Mouse (Mus musculus): Measurements from ENCODE around the gene Fstl5. TPM values are rescaled to one million over a fixed set of nuclear protein-coding genes. Genes with fewer than 3 reads are reported as not detected.

Fstl5 gene
- polyA plus RNA-seq, 1 experiment from 2014 or later: 42.7 TPM

GRCm38 (mm10) chr3:76620044-76620443, 546.0 kb downstream of the Fstl5 start:
- H3K27ac ChIP-seq (ENCODE audit: low read length): no peak overlapping the region
- 98% methylated on average over 1 of the region's 1 CpGs for WGBS
- no peak overlapping the region for H3K9ac ChIP-seq (replicated peaks; ENCODE audit: low read depth, low read length)
- H3K4me3 ChIP-seq (replicated peaks; ENCODE audit: low read length): no peak overlapping the region
- H3K4me1 ChIP-seq (replicated peaks; ENCODE audit: control insufficient read depth, insufficient read depth, low read length): no peaks in the 10 kb centered on the region
- H3K4me2 ChIP-seq (ENCODE audit: low read length): no peak overlapping the region
- no peaks in the 10 kb centered on the region for H3K27me3 ChIP-seq (replicated peaks; ENCODE audit: control insufficient read depth, insufficient read depth, low read length)
- ATAC-seq: no peak
- no peaks in the 10 kb centered on the region for H3K36me3 ChIP-seq (ENCODE audit: control insufficient read depth, insufficient read depth)
- H3K9me3 ChIP-seq (ENCODE audit: control insufficient read depth, low read length): no peaks in the 10 kb centered on the region

DNA sequence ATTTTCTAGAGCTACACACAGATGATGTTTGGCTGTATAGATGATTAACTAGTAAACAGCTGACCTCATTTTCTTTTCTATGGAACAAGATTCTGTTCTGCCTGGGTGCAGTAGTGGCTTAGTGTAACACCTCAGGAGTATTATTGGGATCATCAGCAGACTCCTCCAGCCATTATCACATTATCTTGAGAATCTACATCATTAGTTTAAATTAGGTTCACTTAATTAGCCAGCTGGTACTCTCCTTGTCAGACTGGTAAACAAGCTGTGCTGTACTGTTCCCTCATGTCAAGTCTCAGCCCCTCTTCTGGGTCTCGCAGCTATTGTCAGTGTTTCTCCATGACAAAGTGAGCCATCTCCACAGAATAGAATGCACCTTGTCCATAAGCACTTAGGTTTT, 580.2 kb downstream of the Fstl5 start:
- H3K27me3 ChIP-seq (replicated peaks; ENCODE audit: control insufficient read depth, insufficient read depth, low read length): no peaks in the 10 kb centered on the region
- WGBS: 24% methylated on average over 1 of the region's 1 CpGs
- no peaks in the 10 kb centered on the region for H3K9me3 ChIP-seq (ENCODE audit: control insufficient read depth, low read length)
- ATAC-seq: peak; percentile 75
- H3K36me3 ChIP-seq (ENCODE audit: control insufficient read depth, insufficient read depth): no peaks in the 10 kb centered on the region
- H3K27ac ChIP-seq (ENCODE audit: low read length): no peak overlapping the region
- no peak overlapping the region for H3K4me2 ChIP-seq (ENCODE audit: low read length)
- no peak overlapping the region for H3K4me3 ChIP-seq (replicated peaks; ENCODE audit: low read length)
- H3K9ac ChIP-seq (replicated peaks; ENCODE audit: low read depth, low read length): no peak overlapping the region
- no peaks in the 10 kb centered on the region; the same call in 1 of the 2 replicates for H3K4me1 ChIP-seq (replicated peaks; ENCODE audit: control insufficient read depth, insufficient read depth, low read length)

DNA sequence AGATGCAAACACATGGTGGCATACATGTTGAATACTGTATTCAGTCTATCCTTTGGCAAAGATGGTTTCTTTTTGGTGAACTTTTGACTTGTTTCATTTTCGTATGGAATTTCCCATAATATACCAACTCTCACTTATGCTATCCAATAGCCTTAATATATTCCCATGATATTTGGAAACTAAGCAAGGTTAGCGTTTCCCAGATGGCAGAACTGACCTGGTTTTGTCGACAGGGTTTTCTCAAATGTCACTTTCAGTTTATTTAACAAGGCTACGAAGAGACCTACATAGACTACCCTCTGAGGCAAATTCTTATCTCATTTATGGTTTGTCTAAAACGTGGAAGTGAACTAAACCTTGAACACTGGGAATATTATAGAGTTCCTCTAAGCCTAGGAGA, 596.8 kb downstream of the Fstl5 start:
- H3K4me1 ChIP-seq (replicated peaks; ENCODE audit: control insufficient read depth, insufficient read depth, low read length): no peaks in the 10 kb centered on the region
- WGBS: 80% methylated on average over 5 of the region's 5 CpGs
- H3K9me3 ChIP-seq (ENCODE audit: control insufficient read depth, low read length): no peaks in the 10 kb centered on the region
- no peak overlapping the region for H3K4me3 ChIP-seq (replicated peaks; ENCODE audit: low read length)
- ATAC-seq: no peak
- H3K36me3 ChIP-seq (ENCODE audit: control insufficient read depth, insufficient read depth): no peaks in the 10 kb centered on the region
- H3K27ac ChIP-seq (ENCODE audit: low read length): no peak overlapping the region
- no peak overlapping the region for H3K4me2 ChIP-seq (ENCODE audit: low read length)
- no peaks in the 10 kb centered on the region for H3K27me3 ChIP-seq (replicated peaks; ENCODE audit: control insufficient read depth, insufficient read depth, low read length)
- no peak overlapping the region for H3K9ac ChIP-seq (replicated peaks; ENCODE audit: low read depth, low read length)

- no peaks in the 10 kb centered on the region for H3K36me3 ChIP-seq (ENCODE audit: control insufficient read depth, insufficient read depth)
- H3K9me3 ChIP-seq (ENCODE audit: control insufficient read depth, low read length): no peaks in the 10 kb centered on the region
- H3K4me2 ChIP-seq (ENCODE audit: low read length): no peak overlapping the region
- WGBS: 82% methylated on average over 3 of the region's 3 CpGs
- H3K4me3 ChIP-seq (replicated peaks; ENCODE audit: low read length): no peak overlapping the region
- no peak overlapping the region for H3K27ac ChIP-seq (ENCODE audit: low read length)
- H3K4me1 ChIP-seq (replicated peaks; ENCODE audit: control insufficient read depth, insufficient read depth, low read length): no peaks in the 10 kb centered on the region; the same call in 1 of the 2 replicates
- no peak overlapping the region for H3K9ac ChIP-seq (replicated peaks; ENCODE audit: low read depth, low read length)
- ATAC-seq: no peak
- no peaks in the 10 kb centered on the region for H3K27me3 ChIP-seq (replicated peaks; ENCODE audit: control insufficient read depth, insufficient read depth, low read length)
Observed at GRCm38 (mm10) chr3:76676006-76676405, 601.9 kb downstream of the Fstl5 start.

- H3K4me2 ChIP-seq (ENCODE audit: low read length): no peak overlapping the region
- H3K27me3 ChIP-seq (replicated peaks; ENCODE audit: control insufficient read depth, insufficient read depth, low read length): no peaks in the 10 kb centered on the region
- peak; percentile 84 for ATAC-seq
- WGBS: 66% methylated on average over 5 of the region's 5 CpGs
- H3K9me3 ChIP-seq (ENCODE audit: control insufficient read depth, low read length): no peaks in the 10 kb centered on the region
- H3K36me3 ChIP-seq (ENCODE audit: control insufficient read depth, insufficient read depth): no peaks in the 10 kb centered on the region
- no peaks in the 10 kb centered on the region; the same call in 1 of the 2 replicates for H3K4me1 ChIP-seq (replicated peaks; ENCODE audit: control insufficient read depth, insufficient read depth, low read length)
- H3K9ac ChIP-seq (replicated peaks; ENCODE audit: low read depth, low read length): no peak overlapping the region
- peak overlapping the region; percentile 70 for H3K27ac ChIP-seq (ENCODE audit: low read length)
- no peak overlapping the region for H3K4me3 ChIP-seq (replicated peaks; ENCODE audit: low read length)
Observed at GRCm38 (mm10) chr3:76679853-76680545, 605.9 kb downstream of the Fstl5 start.

DNA sequence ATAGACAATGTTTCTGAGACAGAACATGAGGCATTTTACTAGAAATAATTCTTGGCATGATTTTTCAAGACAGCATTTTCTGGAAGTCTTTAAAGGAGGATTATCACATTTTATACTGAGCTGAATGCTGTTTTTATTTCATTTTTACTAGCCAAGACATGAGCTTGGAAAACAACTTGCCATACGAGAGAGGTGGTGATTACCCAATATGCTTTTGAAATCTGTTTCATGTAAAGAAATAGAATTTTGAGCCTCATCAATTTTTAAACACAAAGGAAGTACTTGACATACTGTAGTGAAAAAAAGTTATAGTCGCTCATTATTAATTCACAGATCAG, 606.4 kb downstream of the Fstl5 start:
- peak; percentile 77 for ATAC-seq
- Histone ChIP-seq H3K4me1 (replicated peaks; ENCODE audit: control insufficient read depth, insufficient read depth, low read length) (no peaks in the 10 kb centered on the region; the same call in 1 of the 2 replicates), H3K36me3 (ENCODE audit: control insufficient read depth, insufficient read depth) (no peaks in the 10 kb centered on the region), H3K9me3 (ENCODE audit: control insufficient read depth, low read length) (no peaks in the 10 kb centered on the region), H3K27me3 (replicated peaks; ENCODE audit: control insufficient read depth, insufficient read depth, low read length) (no peaks in the 10 kb centered on the region), H3K4me3 (replicated peaks; ENCODE audit: low read length) (no peak overlapping the region), H3K4me2 (ENCODE audit: low read length) (no peak overlapping the region), H3K9ac (replicated peaks; ENCODE audit: low read depth, low read length) (no peak overlapping the region), H3K27ac (ENCODE audit: low read length) (no peak overlapping the region)
- 69% methylated on average over 2 of the region's 2 CpGs for WGBS

DNA sequence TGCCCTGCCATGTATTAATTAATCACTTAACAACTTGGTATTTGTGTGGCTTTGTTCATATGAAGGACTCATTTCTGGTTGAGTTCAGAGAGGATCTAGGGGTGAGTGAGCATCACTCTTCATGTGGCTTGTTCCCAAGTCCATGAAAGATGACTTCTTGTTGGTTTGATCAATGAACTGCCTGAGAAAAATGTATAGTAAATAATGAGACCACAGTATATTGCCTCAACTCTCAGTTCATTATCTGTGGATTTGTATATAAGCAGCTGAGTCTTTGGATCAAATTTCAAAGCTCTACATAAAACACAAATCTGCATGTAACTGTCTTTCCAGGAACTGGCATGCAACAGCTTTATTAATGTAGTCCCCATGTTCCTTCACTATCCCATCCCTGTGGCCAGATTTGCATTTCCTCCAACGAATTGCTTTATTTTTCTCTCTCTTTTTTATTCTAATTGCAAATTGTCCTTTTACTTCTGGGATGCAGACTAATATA, 623.1 kb downstream of the Fstl5 start:
- no peak overlapping the region for H3K27ac ChIP-seq (ENCODE audit: low read length)
- H3K27me3 ChIP-seq (replicated peaks; ENCODE audit: control insufficient read depth, insufficient read depth, low read length): no peaks in the 10 kb centered on the region
- H3K4me3 ChIP-seq (replicated peaks; ENCODE audit: low read length): no peak overlapping the region
- H3K36me3 ChIP-seq (ENCODE audit: control insufficient read depth, insufficient read depth): no peaks in the 10 kb centered on the region
- 46% methylated on average over 1 of the region's 1 CpGs for WGBS
- H3K4me1 ChIP-seq (replicated peaks; ENCODE audit: control insufficient read depth, insufficient read depth, low read length): no peaks in the 10 kb centered on the region
- no peak for ATAC-seq
- H3K9ac ChIP-seq (replicated peaks; ENCODE audit: low read depth, low read length): no peak overlapping the region
- no peak overlapping the region for H3K4me2 ChIP-seq (ENCODE audit: low read length)
- no peaks in the 10 kb centered on the region for H3K9me3 ChIP-seq (ENCODE audit: control insufficient read depth, low read length)

GRCm38 (mm10) chr3:76739221-76739620, 665.2 kb downstream of the Fstl5 start:
- Histone ChIP-seq H3K27ac (ENCODE audit: low read length) (no peak overlapping the region), H3K9ac (replicated peaks; ENCODE audit: low read depth, low read length) (no peak overlapping the region), H3K9me3 (ENCODE audit: control insufficient read depth, low read length) (no peaks in the 10 kb centered on the region), H3K36me3 (ENCODE audit: control insufficient read depth, insufficient read depth) (no peaks in the 10 kb centered on the region), H3K4me2 (ENCODE audit: low read length) (no peak overlapping the region), H3K4me3 (replicated peaks; ENCODE audit: low read length) (no peak overlapping the region), H3K4me1 (replicated peaks; ENCODE audit: control insufficient read depth, insufficient read depth, low read length) (no peaks in the 10 kb centered on the region), H3K27me3 (replicated peaks; ENCODE audit: control insufficient read depth, insufficient read depth, low read length) (no peaks in the 10 kb centered on the region)
- WGBS: 88% methylated on average over 2 of the region's 2 CpGs
- no peak for ATAC-seq
